Mouse (Mus musculus) megakaryocyte, embryonic 14.5 days (primary cell): ENCODE results near the gene Chrna9. TPM values are rescaled to one million over a fixed set of nuclear protein-coding genes. Genes with fewer than 3 reads are reported as not detected.

Experiments used
- H3K27me3 ChIP-seq: replicated peaks from 2 replicates; pipeline ENCODE3; 2012; ENCODE audit warnings: inconsistent platforms
- H3K36me3 ChIP-seq: replicated peaks from 2 replicates; pipeline ENCODE3; 2012; ENCODE audit warnings: low read length, inconsistent platforms, mixed read lengths
- H3K4me1 ChIP-seq: 2 replicates; pipeline ENCODE4 v1.6.1; 2012; ENCODE audit warnings: inconsistent platforms
- H3K4me3 ChIP-seq: replicated peaks from 2 replicates; pipeline ENCODE3; 2012; ENCODE audit warnings: moderate library complexity, mild to moderate bottlenecking, inconsistent platforms
- H3K9me3 ChIP-seq: 2 replicates; pipeline ENCODE4 v1.6.1; 2012; ENCODE audit warnings: inconsistent platforms
- FLI1 ChIP-seq: IDR thresholded peaks from 2 replicates; pipeline ENCODE4 v1.6.1; 2012; ENCODE audit warnings: low read length, inconsistent platforms, mixed read lengths
- GATA1 ChIP-seq: IDR thresholded peaks from 3 replicates; pipeline ENCODE4 v1.6.1; 2012; ENCODE audit warnings: mixed read lengths, low read length, inconsistent platforms, borderline replicate concordance
- polyA plus RNA-seq: library from polyadenylated mRNA; stranded (reverse); fragments of >175 nt; gene quantifications from 2 replicates; pipeline ENCODE4 v1.2.3, GENCODE M21; 2012; ENCODE audit warnings: low replicate concordance; ENCODE audit not compliant: insufficient read depth

Gene Chrna9
- polyA plus RNA-seq, 1 experiment, result not detected

GRCm38 (mm10) chr5:65900862-65901265 is 33.9 kb upstream of the Chrna9 start:
- Histone ChIP-seq H3K4me1 (peaks cover 72% of the 10 kb centered on the region), H3K4me3 (peak overlapping the region; percentile 88), H3K27me3 (no peaks in the 10 kb centered on the region), H3K9me3 (peaks cover 28% of the 10 kb centered on the region), H3K36me3 (peaks cover 37% of the 10 kb centered on the region)
- TF ChIP-seq GATA1 (peak; percentile 63; the same call in 1 of the 3 replicates), FLI1 (no peak)

GRCm38 (mm10) chr5:65901868-65902418 is 32.8 kb upstream of the Chrna9 start:
- Histone ChIP-seq H3K4me3 (no peak overlapping the region), H3K36me3 (peaks cover 28% of the 10 kb centered on the region), H3K4me1 (peaks cover 62% of the 10 kb centered on the region), H3K27me3 (no peaks in the 10 kb centered on the region), H3K9me3 (peaks cover 32% of the 10 kb centered on the region)
- TF ChIP-seq GATA1, result no peak
- no peak for TF ChIP-seq FLI1

GRCm38 (mm10) chr5:65902811-65903210 is 31.9 kb upstream of the Chrna9 start:
- peaks cover 55% of the 10 kb centered on the region for H3K4me1 ChIP-seq
- TF ChIP-seq FLI1 (no peak), GATA1 (no peak)
- H3K9me3 ChIP-seq, result peaks cover 32% of the 10 kb centered on the region
- no peak overlapping the region for H3K4me3 ChIP-seq
- H3K36me3 ChIP-seq, result peaks cover 26% of the 10 kb centered on the region
- no peaks in the 10 kb centered on the region for H3K27me3 ChIP-seq

- TF ChIP-seq GATA1, result no peak
- no peak for TF ChIP-seq FLI1
- Histone ChIP-seq H3K4me1 (peaks cover 45% of the 10 kb centered on the region), H3K27me3 (no peaks in the 10 kb centered on the region), H3K4me3 (no peak overlapping the region), H3K9me3 (peaks cover 32% of the 10 kb centered on the region), H3K36me3 (peaks cover 22% of the 10 kb centered on the region)
These were observed 30.2 kb upstream of the Chrna9 start for GRCm38 (mm10) chr5:65904476-65904875.

- Histone ChIP-seq H3K9me3 (peaks cover 14% of the 10 kb centered on the region), H3K4me1 (peaks cover 33% of the 10 kb centered on the region), H3K36me3 (peaks cover 11% of the 10 kb centered on the region), H3K27me3 (no peaks in the 10 kb centered on the region), H3K4me3 (no peak overlapping the region)
- TF ChIP-seq GATA1 (no peak), FLI1 (no peak)
These were observed 26.0 kb upstream of the Chrna9 start for GRCm38 (mm10) chr5:65908751-65909150.

- H3K27me3 ChIP-seq, result no peaks in the 10 kb centered on the region
- peaks cover 10% of the 10 kb centered on the region for H3K9me3 ChIP-seq
- H3K36me3 ChIP-seq, result peaks cover 7% of the 10 kb centered on the region
- peaks cover 33% of the 10 kb centered on the region for H3K4me1 ChIP-seq
- TF ChIP-seq FLI1 (no peak), GATA1 (no peak)
- no peak overlapping the region for H3K4me3 ChIP-seq
These were observed 25.4 kb upstream of the Chrna9 start for GRCm38 (mm10) chr5:65909321-65909720.

GRCm38 (mm10) chr5:65910398-65910797 is 24.3 kb upstream of the Chrna9 start:
- Histone ChIP-seq H3K4me1 (peaks cover 33% of the 10 kb centered on the region), H3K36me3 (no peaks in the 10 kb centered on the region), H3K27me3 (no peaks in the 10 kb centered on the region), H3K4me3 (no peak overlapping the region), H3K9me3 (peaks cover 4% of the 10 kb centered on the region; the same call in 1 of the 2 replicates)
- TF ChIP-seq FLI1 (no peak), GATA1 (no peak)

- no peaks in the 10 kb centered on the region for H3K27me3 ChIP-seq
- TF ChIP-seq GATA1 (no peak), FLI1 (no peak)
- peaks cover 35% of the 10 kb centered on the region for H3K4me1 ChIP-seq
- peaks cover 4% of the 10 kb centered on the region for H3K36me3 ChIP-seq
- peaks cover 4% of the 10 kb centered on the region for H3K9me3 ChIP-seq
- H3K4me3 ChIP-seq, result no peak overlapping the region
These were observed 23.0 kb upstream of the Chrna9 start for GRCm38 (mm10) chr5:65911676-65912075.

- H3K36me3 ChIP-seq, result peaks cover 8% of the 10 kb centered on the region
- TF ChIP-seq FLI1, result no peak
- no peak for TF ChIP-seq GATA1
- H3K4me1 ChIP-seq, result peaks cover 39% of the 10 kb centered on the region
- no peaks in the 10 kb centered on the region for H3K27me3 ChIP-seq
- peak overlapping the region; percentile 9 for H3K4me3 ChIP-seq
- H3K9me3 ChIP-seq, result peaks cover 7% of the 10 kb centered on the region
These were observed 22.5 kb upstream of the Chrna9 start for GRCm38 (mm10) chr5:65912201-65912600.

- no peak for TF ChIP-seq FLI1
- no peak for TF ChIP-seq GATA1
- Histone ChIP-seq H3K36me3 (peaks cover 8% of the 10 kb centered on the region), H3K4me3 (no peak overlapping the region), H3K9me3 (peaks cover 7% of the 10 kb centered on the region), H3K27me3 (no peaks in the 10 kb centered on the region), H3K4me1 (peaks cover 40% of the 10 kb centered on the region)
These were observed 21.6 kb upstream of the Chrna9 start for GRCm38 (mm10) chr5:65913126-65913525.
